Mouse (Mus musculus): ENCODE results near the gene Slc12a6.

The Slc12a6 gene

GRCm38 (mm10) chr2:112391346-112392000 is 125.8 kb downstream of the Slc12a6 start:
- no peak for DNase-seq (ENCODE audit: low read depth, low spot score)

GRCm38 (mm10) chr2:112392689-112393088 is 127.1 kb downstream of the Slc12a6 start:
- DNase-seq (ENCODE audit: low read depth, low spot score) = no peak

- no peak for DNase-seq (ENCODE audit: low read depth, low spot score)
Measured at GRCm38 (mm10) chr2:112393958-112394357, 128.3 kb downstream of the Slc12a6 start.

- DNase-seq (ENCODE audit: low read depth, low spot score) = no peak
Measured at GRCm38 (mm10) chr2:112396649-112397048, 131.0 kb downstream of the Slc12a6 start.

GRCm38 (mm10) chr2:112407030-112407429 is 141.4 kb downstream of the Slc12a6 start:
- DNase-seq (ENCODE audit: low read depth, low spot score) = no peak
